Mouse (Mus musculus) CD8-positive naive resting alpha-beta T cell, adult 2 months (primary cell): Measurements from ENCODE around the gene Mafb.

Source experiments
- DNase-seq, 2 experiments: peaks; one replicate each; pipeline ENCODE4 v3.0.0; 2022; ENCODE audit warnings: low read depth in 2 of 2, low spot score in 2 of 2

The Mafb gene

GRCm38 (mm10) chr2:160366980-160367338 lies at the start of gene Mafb:
TSS of gene Mafb (minus strand) at chr2:160367065.
- DNase-seq = peak; percentile 12 to 28

DNA sequence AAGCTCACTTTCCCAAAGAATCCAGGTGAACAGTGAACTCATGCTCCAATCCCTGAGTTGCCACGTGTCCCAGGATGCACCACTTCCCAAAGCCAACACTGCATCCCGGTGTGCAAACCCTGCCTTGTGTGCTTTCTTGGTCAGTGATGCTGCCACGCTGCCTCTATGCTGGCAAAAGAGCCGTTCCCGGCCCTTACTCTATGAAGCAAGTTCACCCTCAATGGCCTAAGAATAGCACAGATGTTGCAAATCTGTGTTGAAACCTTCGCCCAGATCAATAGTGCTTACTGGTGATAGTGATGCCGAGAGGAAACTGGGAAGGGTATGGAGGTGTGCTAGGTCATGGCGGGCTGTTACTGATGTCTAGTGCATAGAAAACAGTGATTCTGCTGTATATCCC lies 48.3 kb upstream of the Mafb start:
- DNase-seq = no peak

DNA sequence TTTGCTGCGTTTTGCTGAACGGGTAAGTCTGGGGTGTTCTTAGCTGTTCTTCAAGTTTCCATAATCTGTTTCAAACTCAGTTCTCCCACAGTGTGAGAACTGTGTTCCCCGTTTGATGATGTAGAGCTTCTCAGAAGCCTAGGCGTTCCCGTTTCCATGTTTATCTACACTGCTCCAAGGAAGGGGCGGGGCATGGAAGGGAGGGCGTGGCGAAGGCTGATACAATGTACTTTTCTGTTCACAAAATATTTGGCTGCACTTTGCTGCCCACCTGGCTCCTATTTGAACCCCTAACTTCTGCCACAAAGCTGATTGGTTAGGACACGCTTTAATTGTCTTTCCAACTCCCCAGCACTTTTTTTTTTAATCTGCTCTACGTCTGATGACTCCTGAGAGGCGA lies 47.9 kb upstream of the Mafb start:
- no peak for DNase-seq

DNA sequence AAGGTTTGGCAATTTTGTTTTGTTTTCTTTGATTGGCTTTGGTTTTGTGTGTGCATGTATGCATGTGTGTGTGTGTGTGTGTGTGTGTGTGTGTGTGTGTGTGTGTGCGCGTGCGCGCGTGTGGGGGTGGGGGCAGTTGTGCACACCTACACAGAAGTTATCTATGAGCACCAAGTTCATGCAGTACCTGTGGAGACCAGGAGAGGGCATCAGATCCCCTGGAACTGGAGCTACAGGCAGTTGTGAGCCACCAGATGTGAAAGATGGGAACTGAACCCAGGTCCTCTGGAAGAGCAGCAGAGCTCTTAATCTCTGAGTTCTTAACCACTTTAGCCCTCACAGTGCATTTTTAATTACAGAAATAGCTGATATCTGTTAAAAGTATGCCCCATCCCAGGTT lies 47.1 kb upstream of the Mafb start:
- peak; percentile 17 to 42 for DNase-seq

DNA sequence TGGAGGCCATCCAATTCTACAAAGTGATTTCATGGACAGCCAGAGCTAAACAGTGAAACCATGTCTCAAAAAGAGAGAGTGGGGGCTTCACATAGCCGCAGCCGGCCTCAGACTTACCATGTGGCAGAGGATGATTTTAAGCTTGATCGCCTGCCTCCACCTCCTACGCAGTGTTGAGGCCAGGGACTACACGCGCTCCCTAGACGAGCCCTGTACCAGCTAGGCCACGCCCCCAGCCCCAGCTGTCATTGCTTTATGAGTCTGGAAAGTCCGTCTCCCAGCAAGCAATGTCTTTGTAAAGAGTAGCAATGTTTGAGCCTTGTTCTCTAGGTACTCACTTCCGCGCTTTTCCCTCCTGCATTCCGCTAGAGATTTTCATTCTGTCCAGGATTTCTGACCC lies 46.2 kb upstream of the Mafb start:
- DNase-seq = no peak

- no peak for DNase-seq
Observed at GRCm38 (mm10) chr2:160411431-160411830, 44.6 kb upstream of the Mafb start.

GRCm38 (mm10) chr2:160407720-160408119 lies 40.9 kb upstream of the Mafb start:
- DNase-seq = no peak

GRCm38 (mm10) chr2:160397747-160398146 lies 30.9 kb upstream of the Mafb start:
- DNase-seq = no peak

GRCm38 (mm10) chr2:160394735-160395134 lies 27.9 kb upstream of the Mafb start:
- no peak for DNase-seq

GRCm38 (mm10) chr2:160392648-160393047 lies 25.8 kb upstream of the Mafb start:
- DNase-seq = no peak

GRCm38 (mm10) chr2:160388596-160388995 lies 21.7 kb upstream of the Mafb start:
- no peak for DNase-seq

DNA sequence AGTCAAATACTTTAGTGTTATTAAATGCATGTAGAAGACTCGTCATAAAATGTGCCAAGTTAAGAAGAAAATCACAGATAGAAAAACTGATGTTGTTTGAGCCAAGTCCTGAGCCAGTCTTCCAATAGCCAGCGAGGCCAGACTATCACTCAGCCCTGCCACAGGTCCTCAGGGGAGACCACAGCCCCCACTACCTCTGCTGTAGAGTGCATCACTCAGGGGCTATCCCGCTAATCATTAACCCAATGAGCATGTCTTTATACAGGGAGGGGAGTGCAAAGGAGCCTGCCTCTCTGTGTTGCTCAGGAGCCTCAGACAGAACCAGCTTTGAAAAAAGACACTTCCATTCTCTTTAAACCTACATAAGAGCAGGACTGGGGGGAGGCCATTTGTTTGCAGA lies 16.6 kb upstream of the Mafb start:
- DNase-seq = no peak

DNA sequence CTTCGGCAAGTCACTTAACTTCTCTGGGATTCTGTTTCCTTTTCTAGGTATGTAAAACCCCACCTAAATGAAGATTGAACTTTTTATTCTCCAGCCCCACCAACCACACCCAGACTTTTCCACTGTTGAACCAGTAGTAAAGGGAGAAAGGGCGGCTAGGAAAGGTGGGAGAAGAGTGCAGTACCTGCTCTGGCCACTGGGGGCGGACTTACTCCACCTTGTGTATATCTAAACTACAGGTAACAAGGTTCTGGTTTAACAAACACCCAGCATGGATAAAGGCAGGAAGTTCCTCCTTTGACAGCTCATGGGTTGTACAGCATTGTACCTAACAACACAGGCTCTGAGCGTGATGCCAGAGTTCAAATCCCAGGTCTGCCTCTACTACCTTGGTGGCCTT lies 11.4 kb upstream of the Mafb start:
- peak; percentile 9 to 45 for DNase-seq

- no peak for DNase-seq
Observed at GRCm38 (mm10) chr2:160376236-160376635, 9.4 kb upstream of the Mafb start.

- DNase-seq = no peak
Observed at GRCm38 (mm10) chr2:160369653-160370420, 3.0 kb upstream of the Mafb start.

GRCm38 (mm10) chr2:160368422-160369357 lies 1.8 kb upstream of the Mafb start:
- no peak for DNase-seq

DNA sequence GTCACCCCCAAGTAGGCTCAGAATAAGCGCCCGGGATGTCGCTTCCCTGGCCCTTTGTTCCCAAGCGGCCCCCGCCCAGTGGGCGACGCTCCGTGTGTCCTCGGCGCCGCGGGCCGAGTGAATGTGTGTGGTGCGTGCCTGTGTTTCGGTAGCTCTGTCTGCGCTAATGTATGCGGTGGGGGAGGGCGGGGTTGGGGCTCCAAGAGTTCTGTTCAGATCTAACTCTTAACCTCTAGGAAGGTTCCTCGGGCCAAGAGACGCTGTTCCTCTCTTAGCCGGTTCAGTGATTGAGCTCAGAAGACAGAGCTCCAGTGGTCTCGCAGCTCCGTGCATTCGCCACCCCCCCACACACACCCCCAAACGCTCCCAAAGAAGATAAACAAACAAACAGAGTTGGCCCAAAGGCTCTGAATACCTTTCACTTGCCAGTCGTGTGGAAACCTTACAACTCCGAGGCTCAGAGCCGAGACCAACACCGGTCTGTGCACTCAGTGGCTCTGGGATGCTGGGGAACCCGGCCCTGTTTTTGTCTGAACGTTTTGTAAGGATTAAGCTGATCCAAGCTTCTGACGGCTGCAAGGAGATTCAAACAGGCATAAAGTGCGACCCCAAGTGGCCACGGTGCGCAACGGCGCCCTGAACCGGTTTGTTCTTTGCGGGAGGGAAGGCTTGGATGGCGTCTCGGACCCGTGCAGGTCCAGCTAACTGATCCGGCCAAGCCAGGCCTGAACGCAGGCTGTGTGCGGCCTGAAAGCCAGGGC lies 763 bp upstream of the Mafb start:
- DNase-seq = peak; percentile 43 to 63

- no peak for DNase-seq
Observed at GRCm38 (mm10) chr2:160366111-160366979, 520 bp downstream of the Mafb start.

DNA sequence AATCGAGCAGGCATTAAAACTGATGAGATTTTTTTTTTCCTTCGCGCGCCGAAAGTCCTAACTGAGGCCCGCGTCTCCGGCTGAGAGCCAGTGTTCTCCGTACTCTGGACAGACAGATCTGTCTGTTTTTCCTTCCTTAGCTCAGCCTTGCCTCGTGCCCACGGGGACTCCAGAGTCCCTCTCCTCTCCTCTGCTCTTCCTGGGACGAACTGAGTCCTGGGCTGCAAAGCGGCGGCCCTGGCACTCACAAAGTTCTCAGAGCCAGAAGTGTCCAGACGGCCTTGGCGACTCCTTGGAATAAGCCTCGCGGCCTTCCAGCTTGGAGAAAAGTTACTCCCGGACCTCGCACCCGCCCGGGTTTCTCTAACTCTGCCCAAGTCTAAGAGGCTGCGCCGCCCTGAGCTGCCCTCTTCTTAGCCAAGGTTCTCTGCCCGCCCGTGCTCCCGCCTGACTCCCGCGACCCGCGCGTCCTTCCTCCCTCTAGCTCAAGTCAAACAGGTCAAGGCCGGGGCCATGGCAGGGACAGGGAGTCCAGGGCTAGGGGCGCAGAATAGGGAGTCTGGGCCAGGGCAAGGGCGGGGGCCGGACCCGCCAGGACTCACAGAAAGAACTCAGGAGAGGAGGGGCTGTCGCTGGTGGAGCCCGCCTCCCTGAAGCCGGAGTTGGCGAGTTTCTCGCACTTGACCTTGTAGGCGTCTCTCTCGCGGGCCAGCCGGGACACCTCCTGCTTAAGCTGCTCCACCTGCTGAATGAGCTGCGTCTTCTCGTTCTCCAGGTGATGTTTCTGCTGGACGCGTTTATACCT lies 1.6 kb downstream of the Mafb start:
- DNase-seq = no peak

DNA sequence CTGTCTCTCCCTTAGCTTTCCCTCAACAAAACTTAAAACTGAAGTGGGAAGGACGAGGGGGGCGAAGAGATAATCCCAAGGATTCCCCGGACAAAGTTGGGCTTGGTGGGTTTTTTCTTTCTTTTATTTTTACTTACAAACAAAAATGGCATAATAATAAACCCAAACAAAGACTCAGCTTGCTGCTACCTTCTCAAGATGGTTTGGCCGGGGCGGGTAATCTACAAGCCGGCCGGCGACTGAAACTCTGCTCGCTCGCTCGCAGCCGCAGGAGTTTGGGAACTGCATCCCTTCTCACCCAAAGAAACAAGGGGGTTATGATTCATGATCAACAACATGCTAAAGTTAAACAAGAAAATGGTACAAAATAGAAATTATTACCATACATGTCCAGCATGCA lies 2.2 kb downstream of the Mafb start:
- no peak for DNase-seq
